Mouse (Mus musculus) neural tube, embryonic 15.5 days (tissue): Measurements from ENCODE around the gene Gm17349. TPM values are rescaled to one million over a fixed set of nuclear protein-coding genes. Genes with fewer than 3 reads are reported as not detected.
A peak's percentile ranks its signal among the peaks of the same experiment; 100 is the strongest.

Experiments
- ATAC-seq: fragments of 200-750 bp; cut with Nextera tagmentation; 2 replicates; pipeline ENCODE4 v1.8.0; 2017; ENCODE audit warnings: mild to moderate bottlenecking, moderate TSS enrichment, moderate library complexity; ENCODE audit not compliant: low FRiP score
- H3K27ac ChIP-seq: fragments of 300-500 bp; sonication (generic); replicated peaks from 2 replicates; pipeline ENCODE4 v1.5.1; 2015; ENCODE audit warnings: mild to moderate bottlenecking, inconsistent platforms
- H3K27me3 ChIP-seq: fragments of 300-500 bp; sonication (generic); replicated peaks from 2 replicates; pipeline ENCODE4 v1.6.1; 2015; ENCODE audit warnings: inconsistent platforms
- H3K36me3 ChIP-seq: fragments of 300-500 bp; sonication (generic); 2 replicates; pipeline ENCODE4 v1.6.1; 2015; ENCODE audit warnings: inconsistent platforms
- H3K4me1 ChIP-seq: fragments of 300-500 bp; sonication (generic); 2 replicates; pipeline ENCODE4 v1.6.1; 2015; ENCODE audit warnings: inconsistent platforms
- H3K4me2 ChIP-seq: fragments of 300-500 bp; sonication (generic); 2 replicates; pipeline ENCODE4 v1.6.1; 2015; ENCODE audit warnings: inconsistent platforms, mild to moderate bottlenecking, moderate library complexity
- H3K4me3 ChIP-seq: fragments of 300-500 bp; sonication (generic); replicated peaks from 2 replicates; pipeline ENCODE4 v1.5.1; 2015; ENCODE audit warnings: mild to moderate bottlenecking, inconsistent platforms
- H3K9ac ChIP-seq: fragments of 300-500 bp; sonication (generic); replicated peaks from 2 replicates; pipeline ENCODE4 v1.6.1; 2015; ENCODE audit warnings: mild to moderate bottlenecking, inconsistent platforms
- H3K9me3 ChIP-seq: fragments of 300-500 bp; sonication (generic); replicated peaks from 2 replicates; pipeline ENCODE4 v1.6.1; 2016; ENCODE audit warnings: inconsistent platforms
- WGBS: fragments of 180-500 bp; shearing (Covaris S2); methylation state at CpG from one replicate; pipeline ENCODE4 v1.1.7; 2015; ENCODE audit warnings: mixed read lengths; 5-methylcytosine and 5-hydroxymethylcytosine counted together
- polyA plus RNA-seq: library from polyadenylated mRNA; unstranded; fragments of >200 nt; fragmentation: Nextera tagmentation; extraction: Ambion mirVana; gene quantifications from 2 replicates; pipeline ENCODE4 v1.2.1, GENCODE M21; 2015

Gene Gm17349
- polyA plus RNA-seq, 1 experiment from 2014 or later, result not detected

- WGBS, result 35% methylated on average over 4 of the region's 4 CpGs
- H3K9me3 ChIP-seq, result no peaks in the 10 kb centered on the region
- ATAC-seq, result no peak
- H3K4me2 ChIP-seq, result no peak overlapping the region
- no peak overlapping the region for H3K27ac ChIP-seq
- no peak overlapping the region for H3K9ac ChIP-seq
- peaks cover 28% of the 10 kb centered on the region for H3K4me1 ChIP-seq
- no peak overlapping the region for H3K4me3 ChIP-seq
- H3K36me3 ChIP-seq, result peaks cover 32% of the 10 kb centered on the region
- no peaks in the 10 kb centered on the region for H3K27me3 ChIP-seq
Measured at GRCm38 (mm10) chr15:99690924-99691323, 14.4 kb downstream of the Gm17349 start.

GRCm38 (mm10) chr15:99688712-99689111, 16.6 kb downstream of the Gm17349 start:
- ATAC-seq, result 0 out of 2 replicates have a peak, but pooled peaks have one; percentile 43

GRCm38 (mm10) chr15:99684156-99684555, 21.1 kb downstream of the Gm17349 start:
- peaks cover 14% of the 10 kb centered on the region; the same call in 1 of the 2 replicates for H3K4me1 ChIP-seq
- no peak overlapping the region for H3K4me3 ChIP-seq
- no peaks in the 10 kb centered on the region for H3K27me3 ChIP-seq
- H3K9ac ChIP-seq, result no peak overlapping the region
- no peaks in the 10 kb centered on the region for H3K9me3 ChIP-seq
- no peak overlapping the region for H3K27ac ChIP-seq
- H3K36me3 ChIP-seq, result peaks cover 33% of the 10 kb centered on the region
- 93% methylated on average over 5 of the region's 5 CpGs for WGBS
- no peak overlapping the region for H3K4me2 ChIP-seq
- no peak for ATAC-seq

More at GRCm38 (mm10) chr15:99688712-99689111, 16.6 kb downstream of the Gm17349 start:
- WGBS, result 2% methylated on average over 4 of the region's 4 CpGs
- H3K27ac ChIP-seq, result no peak overlapping the region
- H3K4me1 ChIP-seq, result peaks cover 28% of the 10 kb centered on the region
- peaks cover 32% of the 10 kb centered on the region for H3K36me3 ChIP-seq
- no peaks in the 10 kb centered on the region for H3K27me3 ChIP-seq
- H3K4me2 ChIP-seq, result no peak overlapping the region
- H3K4me3 ChIP-seq, result no peak overlapping the region
- H3K9ac ChIP-seq, result no peak overlapping the region
- H3K9me3 ChIP-seq, result no peaks in the 10 kb centered on the region

- no peak overlapping the region for H3K4me2 ChIP-seq
- no peak overlapping the region for H3K4me3 ChIP-seq
- 91% methylated on average over 7 of the region's 7 CpGs for WGBS
- peaks cover 21% of the 10 kb centered on the region for H3K4me1 ChIP-seq
- H3K36me3 ChIP-seq, result peaks cover 33% of the 10 kb centered on the region
- H3K9ac ChIP-seq, result no peak overlapping the region
- no peak overlapping the region for H3K27ac ChIP-seq
- H3K9me3 ChIP-seq, result no peaks in the 10 kb centered on the region
- no peak for ATAC-seq
- no peaks in the 10 kb centered on the region for H3K27me3 ChIP-seq
Measured at GRCm38 (mm10) chr15:99682880-99683279, 22.4 kb downstream of the Gm17349 start.

- Histone ChIP-seq H3K4me1 (peaks cover 56% of the 10 kb centered on the region), H3K27me3 (no peaks in the 10 kb centered on the region), H3K9ac (no peak overlapping the region), H3K27ac (no peak overlapping the region), H3K9me3 (no peaks in the 10 kb centered on the region), H3K4me2 (peak overlapping the region; percentile 30), H3K4me3 (no peak overlapping the region), H3K36me3 (peaks cover 14% of the 10 kb centered on the region; the same call in 1 of the 2 replicates)
- WGBS, result 67% methylated on average over 7 of the region's 7 CpGs
- no peak for ATAC-seq
Measured at GRCm38 (mm10) chr15:99679008-99679407, 26.3 kb downstream of the Gm17349 start.

- ATAC-seq, result no peak
- Histone ChIP-seq H3K9me3 (no peaks in the 10 kb centered on the region), H3K27me3 (no peaks in the 10 kb centered on the region), H3K36me3 (0 out of 2 replicates have a peak, but pooled peaks cover 12% of the 10 kb centered on the region), H3K4me2 (peak overlapping the region; percentile 30), H3K4me1 (peaks cover 64% of the 10 kb centered on the region), H3K9ac (no peak overlapping the region), H3K27ac (no peak overlapping the region), H3K4me3 (no peak overlapping the region)
- 13% methylated on average over 13 of the region's 13 CpGs for WGBS
Measured at GRCm38 (mm10) chr15:99678063-99678800, 27.1 kb downstream of the Gm17349 start.

GRCm38 (mm10) chr15:99677089-99677488, 28.2 kb downstream of the Gm17349 start:
- ATAC-seq, result peak; percentile 55
- H3K36me3 ChIP-seq, result 0 out of 2 replicates have a peak, but pooled peaks cover 7% of the 10 kb centered on the region
- peaks cover 76% of the 10 kb centered on the region for H3K4me1 ChIP-seq
- H3K4me3 ChIP-seq, result peak overlapping the region; percentile 10
- H3K27ac ChIP-seq, result peak overlapping the region; percentile 77
- H3K4me2 ChIP-seq, result peak overlapping the region; percentile 80
- H3K27me3 ChIP-seq, result no peaks in the 10 kb centered on the region
- H3K9me3 ChIP-seq, result no peaks in the 10 kb centered on the region
- WGBS, result 22% methylated on average over 8 of the region's 8 CpGs
- H3K9ac ChIP-seq, result peak overlapping the region; percentile 34; the same call in 1 of the 2 replicates

- no peaks in the 10 kb centered on the region for H3K9me3 ChIP-seq
- H3K27me3 ChIP-seq, result no peaks in the 10 kb centered on the region
- 0 out of 2 replicates have a peak, but pooled peaks cover 4% of the 10 kb centered on the region for H3K36me3 ChIP-seq
- H3K4me2 ChIP-seq, result peak overlapping the region; percentile 80
- peak overlapping the region; percentile 43 for H3K27ac ChIP-seq
- WGBS, result 68% methylated on average over 3 of the region's 3 CpGs
- H3K9ac ChIP-seq, result no peak overlapping the region
- H3K4me3 ChIP-seq, result peak overlapping the region; percentile 12
- no peak for ATAC-seq
- H3K4me1 ChIP-seq, result peaks cover 86% of the 10 kb centered on the region
Measured at GRCm38 (mm10) chr15:99674866-99675265, 30.4 kb downstream of the Gm17349 start.

- H3K4me3 ChIP-seq, result peak overlapping the region; percentile 69
- H3K9me3 ChIP-seq, result no peaks in the 10 kb centered on the region
- H3K9ac ChIP-seq, result peak overlapping the region; percentile 93
- no peaks in the 10 kb centered on the region for H3K27me3 ChIP-seq
- 0 out of 2 replicates have a peak, but pooled peaks cover 4% of the 10 kb centered on the region for H3K36me3 ChIP-seq
- ATAC-seq, result no peak
- 56% methylated on average over 14 of the region's 14 CpGs for WGBS
- peak overlapping the region; percentile 80 for H3K4me2 ChIP-seq
- peak overlapping the region; percentile 94; the same call in 1 of the 2 replicates for H3K27ac ChIP-seq
- H3K4me1 ChIP-seq, result peaks cover 81% of the 10 kb centered on the region
Measured at GRCm38 (mm10) chr15:99671783-99672182, 33.5 kb downstream of the Gm17349 start.

- H3K4me2 ChIP-seq, result peak overlapping the region; percentile 80
- ATAC-seq, result peak; percentile 29; the same call in 1 of the 2 replicates
- WGBS, result 9% methylated on average over 11 of the region's 17 CpGs
- H3K27me3 ChIP-seq, result no peaks in the 10 kb centered on the region
- H3K27ac ChIP-seq, result peak overlapping the region; percentile 94
- H3K4me1 ChIP-seq, result peaks cover 81% of the 10 kb centered on the region
- H3K9ac ChIP-seq, result peak overlapping the region; percentile 93
- peak overlapping the region; percentile 69 for H3K4me3 ChIP-seq
- H3K36me3 ChIP-seq, result 0 out of 2 replicates have a peak, but pooled peaks cover 4% of the 10 kb centered on the region
- H3K9me3 ChIP-seq, result no peaks in the 10 kb centered on the region
Measured at GRCm38 (mm10) chr15:99670964-99671670, 34.2 kb downstream of the Gm17349 start.

GRCm38 (mm10) chr15:99670154-99670821, 35.0 kb downstream of the Gm17349 start, which contains the start of gene Asic1:
Asic1 (plus strand) TSS chr15:99670368.
- Histone ChIP-seq H3K9me3 (no peaks in the 10 kb centered on the region), H3K9ac (peak within 1 kb of the TSS; percentile 93), H3K27me3 (no peaks in the 10 kb centered on the region), H3K4me1 (peaks cover 80% of the 10 kb centered on the region), H3K4me2 (peak within 1 kb of the TSS; percentile 80), H3K4me3 (peak within 1 kb of the TSS; percentile 69), H3K36me3 (0 out of 2 replicates have a peak, but pooled peaks cover 4% of the 10 kb centered on the region), H3K27ac (peak within 1 kb of the TSS; percentile 94)
- WGBS, result under 1% methylated on average over 45 of the region's 74 CpGs
- peak; percentile 73 for ATAC-seq
